Mouse (Mus musculus): ENCODE data around the gene Opcml. TPM values are rescaled to one million over a fixed set of nuclear protein-coding genes. Genes with fewer than 3 reads are reported as not detected.

Gene Opcml
- total RNA-seq, 2 experiments from 2014 or later: not detected

DNA sequence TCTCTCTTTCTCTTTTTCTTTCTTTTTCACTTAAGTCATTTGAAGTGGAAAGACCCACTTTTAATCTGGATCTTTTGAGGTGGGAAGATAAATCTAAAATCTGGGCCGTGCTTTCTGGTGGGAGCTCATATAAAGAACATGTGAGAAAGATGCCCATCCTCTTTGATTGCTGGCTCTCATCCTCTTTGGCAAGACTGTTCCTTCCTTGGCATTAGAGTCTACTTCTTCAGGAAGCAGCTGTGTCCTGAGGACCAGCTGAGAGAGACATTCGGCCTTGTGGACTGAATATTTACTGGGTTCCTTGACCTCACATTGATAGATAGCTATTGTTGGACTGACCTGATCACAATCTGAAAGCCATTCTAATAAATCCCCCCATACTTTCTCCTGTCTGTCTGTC lies 331.3 kb downstream of the Opcml start:
- no peak for ATAC-seq (replicated peaks; ENCODE audit: low FRiP score, low TSS enrichment, poor library complexity, severe bottlenecking)

DNA sequence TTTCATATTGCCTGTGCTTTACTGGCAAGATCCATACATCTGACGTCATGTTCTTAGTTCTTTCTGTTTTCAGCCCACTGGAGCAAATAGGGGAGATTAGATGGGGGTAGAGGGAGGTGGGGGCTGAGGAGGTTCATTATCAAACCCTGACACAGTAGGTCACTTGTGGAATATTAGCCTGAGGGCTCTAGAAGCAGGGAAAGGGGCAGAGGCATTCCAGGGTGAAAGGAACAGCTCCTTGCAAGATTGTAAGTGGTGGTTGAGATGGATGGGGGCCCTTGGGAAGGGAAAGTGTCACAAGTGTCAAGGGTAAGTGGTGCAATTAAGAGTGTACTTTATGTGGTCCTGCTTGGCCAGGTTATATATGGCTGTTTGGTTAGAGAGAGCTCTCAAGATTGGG lies 338.2 kb downstream of the Opcml start:
- no peak for ATAC-seq (replicated peaks; ENCODE audit: low FRiP score, low TSS enrichment, poor library complexity, severe bottlenecking)

DNA sequence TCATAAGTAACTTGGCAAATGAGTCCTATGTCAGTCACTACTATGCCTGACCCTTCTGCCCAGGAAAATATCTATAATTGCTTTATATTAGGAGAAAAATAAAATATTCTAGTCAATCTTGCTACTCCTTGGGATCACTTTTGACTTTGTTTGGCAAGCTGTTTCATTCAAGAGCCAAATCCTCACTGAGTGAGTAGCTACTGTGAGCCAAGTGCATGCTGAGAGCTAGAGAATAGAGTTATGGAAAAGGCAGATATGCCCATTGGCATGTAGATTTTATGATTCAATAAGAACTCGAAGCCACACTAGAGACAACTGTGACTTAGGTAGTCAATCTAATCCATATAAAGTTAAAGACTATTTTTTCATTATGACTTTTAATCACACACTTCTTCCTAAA lies 340.9 kb downstream of the Opcml start:
- ATAC-seq (replicated peaks; ENCODE audit: low FRiP score, low TSS enrichment, poor library complexity, severe bottlenecking): no peak

DNA sequence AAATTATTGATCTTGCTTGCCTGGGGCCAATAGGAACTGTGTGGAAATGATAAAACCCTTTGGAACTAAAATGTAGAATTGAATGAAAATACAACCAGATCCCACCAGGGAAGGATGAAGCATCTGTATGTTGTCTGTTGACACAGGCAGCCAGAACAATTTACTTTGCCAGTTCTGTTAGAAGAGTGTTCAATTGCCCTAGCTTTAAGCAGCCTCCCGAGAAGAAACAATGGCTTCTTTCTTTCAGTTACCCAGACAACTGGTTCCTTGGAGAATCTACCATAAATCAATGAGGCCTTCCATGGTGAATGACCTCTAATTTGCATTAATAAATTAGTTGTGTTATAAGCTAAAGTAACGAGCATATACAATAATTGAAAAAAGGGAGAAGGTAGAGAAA lies 346.0 kb downstream of the Opcml start:
- ATAC-seq (replicated peaks; ENCODE audit: low FRiP score, low TSS enrichment, poor library complexity, severe bottlenecking): no peak

DNA sequence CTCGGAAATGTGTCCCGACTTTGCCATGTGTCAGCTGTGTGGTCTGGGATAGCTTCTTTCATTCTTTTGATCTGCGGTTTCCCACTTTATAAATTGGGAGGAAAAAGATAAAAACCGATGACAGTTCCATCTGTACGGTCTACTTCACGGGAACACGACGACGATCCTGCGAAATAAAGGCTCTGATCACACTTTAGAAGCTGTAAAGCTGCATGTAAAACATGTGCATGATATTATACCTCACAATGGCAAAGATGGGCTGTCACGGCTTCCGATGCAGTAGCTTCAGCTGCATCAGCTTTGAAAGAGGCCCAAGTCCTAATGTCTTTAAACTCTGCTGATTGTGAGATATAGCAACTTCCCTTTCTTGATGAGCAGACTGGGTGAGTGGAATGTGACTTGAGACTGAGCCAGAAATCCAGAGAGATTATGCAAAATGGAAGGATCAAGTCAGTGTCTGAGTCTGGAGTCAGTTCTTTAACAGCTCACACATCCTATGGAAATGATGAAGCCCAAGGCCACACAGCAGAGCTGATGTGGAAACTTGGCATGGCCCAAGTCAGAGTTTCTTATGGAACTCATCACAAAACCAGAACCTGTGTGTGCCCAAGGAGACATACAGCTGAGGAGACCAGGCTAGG lies 349.5 kb downstream of the Opcml start:
- no peak for ATAC-seq (replicated peaks; ENCODE audit: low FRiP score, low TSS enrichment, poor library complexity, severe bottlenecking)

DNA sequence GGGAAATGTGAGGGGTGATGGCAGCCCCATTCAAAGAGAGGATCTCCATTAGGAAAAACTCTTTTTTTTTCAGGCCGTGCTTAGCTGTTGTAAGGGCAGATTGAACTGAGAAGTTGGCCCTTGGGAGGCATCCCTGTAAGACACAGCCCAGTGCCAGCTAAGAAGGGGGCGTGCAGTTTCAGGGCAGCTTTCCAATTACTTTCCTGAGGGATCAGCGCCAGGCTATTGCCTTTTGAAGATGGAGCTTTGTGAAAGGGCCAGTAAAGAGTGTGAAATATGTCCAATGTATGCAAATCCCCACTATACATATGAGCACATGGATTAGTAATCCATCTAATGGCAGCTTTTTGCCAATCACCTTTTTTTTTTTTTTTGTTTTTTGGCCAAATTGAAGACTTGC lies 358.9 kb downstream of the Opcml start:
- ATAC-seq (replicated peaks; ENCODE audit: low FRiP score, low TSS enrichment, poor library complexity, severe bottlenecking): no peak

DNA sequence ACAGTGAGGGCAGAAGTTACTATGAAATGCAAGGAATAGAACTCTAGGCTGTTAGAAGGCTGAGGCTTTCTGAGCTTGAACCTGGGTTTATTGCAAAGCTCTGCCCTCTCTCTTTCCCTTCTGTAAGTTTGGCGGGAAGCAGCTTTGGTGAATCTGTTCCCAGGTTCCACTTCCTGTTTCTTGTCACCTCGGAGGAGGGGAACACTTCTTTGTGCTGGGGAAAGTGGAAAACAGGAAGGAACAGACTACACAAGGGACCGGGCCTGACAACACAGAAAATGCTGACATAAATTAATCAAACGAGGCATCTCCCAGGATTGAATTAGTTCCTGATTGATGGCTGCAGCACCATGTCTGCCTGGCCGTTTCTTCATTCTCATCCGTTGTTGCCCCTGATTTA lies 363.2 kb downstream of the Opcml start:
- no peak for ATAC-seq (replicated peaks; ENCODE audit: low FRiP score, low TSS enrichment, poor library complexity, severe bottlenecking)

DNA sequence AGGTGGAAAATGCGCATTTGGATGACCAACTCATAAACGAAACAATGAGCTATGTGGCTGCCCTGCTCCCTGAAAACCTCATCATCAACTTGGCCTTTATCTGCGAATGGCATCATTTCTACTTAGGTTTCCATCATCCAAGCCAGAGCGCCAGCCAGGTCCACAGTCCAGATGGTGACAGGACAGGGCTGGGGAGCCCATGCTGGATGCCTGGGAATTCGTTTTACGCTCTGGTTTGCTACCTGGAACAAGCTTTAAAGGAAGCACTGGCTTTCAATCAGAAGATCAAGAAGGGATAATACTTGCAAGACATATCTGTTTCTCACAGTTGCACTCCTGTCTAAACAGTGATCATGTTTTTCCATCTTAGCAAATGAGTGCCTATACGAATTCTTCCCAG lies 366.5 kb downstream of the Opcml start:
- no peak for ATAC-seq (replicated peaks; ENCODE audit: low FRiP score, low TSS enrichment, poor library complexity, severe bottlenecking)

DNA sequence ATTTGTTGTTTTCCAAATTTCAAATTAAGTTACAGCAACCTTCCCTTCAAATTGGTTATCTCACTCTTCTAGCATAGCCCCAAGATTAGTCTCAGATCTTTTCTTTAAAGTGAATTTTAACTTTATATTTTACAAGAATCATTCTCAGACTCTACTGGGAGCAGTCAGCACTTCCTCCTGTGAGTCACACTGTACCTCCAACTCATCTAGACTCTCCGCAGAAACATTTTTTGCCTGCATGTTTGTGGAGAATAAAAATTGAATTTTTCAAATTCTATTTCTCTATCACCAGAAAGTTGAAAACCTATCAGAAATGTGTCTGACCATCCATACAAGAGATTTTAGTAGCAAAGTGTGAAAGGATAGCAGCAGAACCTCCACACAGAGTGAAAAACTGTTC lies 370.4 kb downstream of the Opcml start:
- no peak for ATAC-seq (replicated peaks; ENCODE audit: low FRiP score, low TSS enrichment, poor library complexity, severe bottlenecking)

DNA sequence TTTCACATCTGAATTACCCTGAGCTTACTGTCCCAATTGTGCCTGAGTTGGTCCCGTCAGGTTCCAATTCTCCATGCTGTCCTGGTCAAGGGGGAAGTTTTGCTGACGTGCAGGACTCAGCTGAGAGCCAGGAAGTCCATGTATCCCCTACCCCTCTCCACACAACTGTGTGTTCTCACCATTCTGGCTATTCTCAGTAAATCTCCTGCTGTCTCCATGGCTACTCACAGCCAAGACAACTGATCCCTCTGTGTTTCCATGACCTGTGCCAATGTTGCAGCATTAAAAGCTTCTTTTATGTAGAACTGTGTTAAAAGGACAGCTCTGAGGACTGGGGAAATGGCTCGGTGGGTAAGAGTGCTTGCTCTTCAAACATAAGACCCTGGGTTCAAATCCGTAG lies 373.4 kb downstream of the Opcml start:
- no peak for ATAC-seq (replicated peaks; ENCODE audit: low FRiP score, low TSS enrichment, poor library complexity, severe bottlenecking)

DNA sequence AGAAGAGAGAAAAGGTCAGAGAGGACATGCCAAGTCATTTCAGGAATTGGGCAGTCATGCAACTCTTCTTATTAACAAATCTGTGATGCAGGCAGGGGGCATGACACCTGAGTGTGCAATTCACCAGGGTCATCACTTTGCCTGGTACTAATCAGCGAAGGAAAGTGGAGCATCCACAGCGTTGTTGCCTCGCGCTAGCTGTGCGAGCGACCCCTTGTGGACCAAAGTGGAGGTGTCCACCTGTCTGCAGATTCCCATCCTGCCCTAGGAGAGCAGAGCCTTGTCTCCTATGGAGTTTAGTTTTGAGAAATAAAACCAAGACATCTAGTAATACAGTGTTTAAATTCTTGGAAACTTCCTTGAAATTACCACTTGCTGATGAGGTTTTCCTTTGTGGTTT lies 381.3 kb downstream of the Opcml start:
- 0 out of 2 replicates have a peak, but pooled peaks have one; percentile 34 for ATAC-seq (replicated peaks; ENCODE audit: low FRiP score, low TSS enrichment, poor library complexity, severe bottlenecking)

DNA sequence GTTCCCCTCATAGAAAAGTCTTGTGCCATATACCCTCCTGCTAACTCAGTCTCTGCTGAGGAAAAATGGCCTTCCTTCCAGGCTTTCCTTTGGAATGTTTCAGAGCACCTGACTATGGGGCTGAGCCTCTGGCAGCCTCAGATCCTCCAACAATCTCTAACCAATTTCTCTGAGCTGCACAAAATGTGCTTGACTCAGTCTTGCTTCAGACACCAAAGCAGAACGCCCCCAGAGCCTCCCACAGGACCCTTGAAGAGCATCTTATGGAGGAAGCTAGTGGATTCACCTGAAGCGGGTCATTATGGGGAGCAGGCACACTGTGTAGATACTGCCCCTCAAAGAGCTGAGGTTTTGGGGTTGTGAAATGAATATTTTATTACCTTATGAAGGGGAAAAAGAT lies 386.5 kb downstream of the Opcml start:
- no peak for ATAC-seq (replicated peaks; ENCODE audit: low FRiP score, low TSS enrichment, poor library complexity, severe bottlenecking)

DNA sequence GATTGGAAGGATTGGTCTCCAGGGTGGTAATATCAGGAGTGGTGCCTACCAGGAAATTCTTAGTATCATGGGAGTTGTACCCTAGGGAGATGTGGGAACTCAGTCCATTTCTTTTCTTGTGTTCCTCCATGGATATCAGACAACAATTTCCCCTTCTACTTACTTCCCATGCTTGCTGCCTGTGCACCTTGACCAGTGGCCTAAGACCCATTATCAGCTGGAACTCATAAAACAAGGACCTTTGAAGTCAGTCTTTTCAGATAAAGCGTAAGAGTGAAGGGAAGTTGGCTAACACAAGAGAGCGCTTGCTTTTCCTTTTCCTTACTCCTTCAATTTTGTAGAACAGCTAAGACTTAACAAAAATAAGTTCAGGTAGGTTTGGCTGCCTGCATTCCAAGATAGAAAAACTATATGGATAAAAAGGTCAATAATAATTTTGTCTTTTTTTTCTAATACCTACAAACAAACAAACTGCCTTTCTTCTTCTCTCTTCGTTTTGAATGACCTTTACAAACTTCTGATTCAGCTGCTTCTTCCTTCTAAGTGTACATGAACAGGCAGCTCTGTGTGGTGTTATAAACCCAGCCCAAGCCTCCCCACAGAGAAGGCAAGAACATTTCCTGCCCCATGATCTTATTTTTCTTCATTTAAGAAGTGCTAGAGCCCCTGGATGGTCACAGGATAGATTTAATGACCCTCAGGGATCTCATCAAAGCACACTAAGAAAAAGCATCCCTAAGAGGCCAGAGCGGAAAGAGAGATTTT lies 387.7 kb downstream of the Opcml start:
- no peak for ATAC-seq (replicated peaks; ENCODE audit: low FRiP score, low TSS enrichment, poor library complexity, severe bottlenecking)

DNA sequence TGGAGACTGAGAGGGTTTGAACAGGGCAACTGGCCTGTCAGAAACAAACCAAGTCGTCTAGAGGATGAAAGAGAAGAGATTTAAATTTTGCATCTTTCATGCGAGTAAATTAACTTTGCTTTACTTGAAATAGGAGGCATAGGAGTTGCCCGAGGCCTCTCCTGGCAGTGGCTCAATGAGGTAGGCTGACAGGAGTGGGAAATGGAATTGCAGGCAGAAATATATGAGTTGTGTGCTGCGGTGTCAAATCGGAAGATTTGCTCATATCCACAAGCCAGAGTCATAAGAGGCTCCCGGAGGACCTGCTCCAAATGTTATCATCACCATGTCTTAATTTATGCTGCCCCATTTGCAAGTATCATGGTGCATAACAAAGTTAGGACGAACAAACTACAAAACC lies 391.3 kb downstream of the Opcml start:
- no peak for ATAC-seq (replicated peaks; ENCODE audit: low FRiP score, low TSS enrichment, poor library complexity, severe bottlenecking)

DNA sequence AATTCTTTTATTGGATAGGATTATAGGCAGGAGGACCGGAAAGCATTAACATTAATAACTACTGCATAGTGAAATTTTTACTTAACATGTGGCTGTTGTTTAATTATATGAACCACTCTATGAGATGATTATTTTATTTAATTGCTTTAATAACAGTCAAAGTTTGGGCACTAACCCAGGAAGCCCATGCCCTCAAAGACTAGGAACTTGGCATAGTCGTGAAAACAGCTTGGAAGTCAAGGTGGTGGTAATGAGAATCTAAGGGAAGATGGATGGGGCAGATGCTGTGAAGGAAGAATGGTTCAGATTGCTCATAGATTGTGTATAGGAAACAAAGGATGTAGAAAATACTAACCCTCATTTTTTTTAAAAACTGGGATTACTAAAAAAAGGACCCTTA lies 399.7 kb downstream of the Opcml start:
- no peak for ATAC-seq (replicated peaks; ENCODE audit: low FRiP score, low TSS enrichment, poor library complexity, severe bottlenecking)

DNA sequence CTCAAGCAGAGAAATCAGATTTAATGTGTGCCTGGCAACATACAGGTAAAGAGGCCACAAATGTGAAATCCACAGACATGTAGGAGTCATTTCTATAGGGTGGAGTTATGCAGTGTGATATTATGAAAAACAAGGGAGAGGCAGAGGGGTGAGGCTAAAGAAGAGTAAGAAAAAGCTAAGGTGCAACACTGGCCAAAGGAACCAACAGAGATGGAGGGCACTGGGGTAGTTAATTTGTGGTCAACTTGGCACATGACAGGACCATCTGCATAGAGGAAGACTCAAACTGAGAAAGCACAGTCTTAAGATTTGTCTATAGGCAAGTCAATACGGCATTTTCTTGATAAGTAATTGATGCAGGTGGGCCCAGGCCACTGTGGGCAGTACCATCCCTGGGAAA lies 400.2 kb downstream of the Opcml start:
- no peak for ATAC-seq (replicated peaks; ENCODE audit: low FRiP score, low TSS enrichment, poor library complexity, severe bottlenecking)

DNA sequence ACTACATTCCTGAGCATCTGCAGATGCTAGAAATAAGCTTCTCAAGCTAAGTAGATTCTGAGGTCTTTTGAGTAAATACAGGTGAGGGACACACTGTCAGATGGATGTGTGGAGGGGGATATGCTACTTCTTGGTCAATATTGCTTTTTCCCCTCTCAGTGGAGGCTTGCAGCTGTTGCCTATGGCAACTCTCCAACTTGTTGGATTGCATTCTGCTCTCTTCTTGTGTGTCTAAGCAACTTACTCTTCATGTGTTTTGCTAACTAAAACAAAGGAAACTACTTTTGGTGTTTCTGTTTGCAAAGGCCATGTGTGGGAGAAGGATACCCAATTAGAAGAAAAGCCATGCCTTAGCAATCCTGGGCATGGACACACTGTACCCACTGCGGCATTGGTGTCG lies 406.0 kb downstream of the Opcml start:
- no peak for ATAC-seq (replicated peaks; ENCODE audit: low FRiP score, low TSS enrichment, poor library complexity, severe bottlenecking)

DNA sequence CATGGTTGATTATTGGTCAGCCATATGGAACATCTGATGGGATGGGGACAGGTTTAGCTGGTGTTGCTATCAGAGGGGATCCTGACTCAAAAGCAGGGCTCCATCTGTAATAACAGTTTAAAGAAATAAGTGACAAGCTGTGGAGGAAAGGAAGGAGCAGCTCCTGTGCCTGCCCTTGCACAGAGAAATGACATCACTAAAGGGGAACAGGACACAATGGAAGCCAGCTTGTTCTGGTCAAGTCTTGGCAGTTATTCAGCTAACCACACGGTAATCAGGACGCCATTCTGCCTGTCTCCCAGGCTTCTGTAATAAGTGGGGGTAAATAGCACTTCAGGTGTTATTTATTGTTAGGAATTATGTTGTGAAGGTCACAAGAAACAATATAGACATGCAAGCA lies 406.5 kb downstream of the Opcml start:
- ATAC-seq (replicated peaks; ENCODE audit: low FRiP score, low TSS enrichment, poor library complexity, severe bottlenecking): no peak

DNA sequence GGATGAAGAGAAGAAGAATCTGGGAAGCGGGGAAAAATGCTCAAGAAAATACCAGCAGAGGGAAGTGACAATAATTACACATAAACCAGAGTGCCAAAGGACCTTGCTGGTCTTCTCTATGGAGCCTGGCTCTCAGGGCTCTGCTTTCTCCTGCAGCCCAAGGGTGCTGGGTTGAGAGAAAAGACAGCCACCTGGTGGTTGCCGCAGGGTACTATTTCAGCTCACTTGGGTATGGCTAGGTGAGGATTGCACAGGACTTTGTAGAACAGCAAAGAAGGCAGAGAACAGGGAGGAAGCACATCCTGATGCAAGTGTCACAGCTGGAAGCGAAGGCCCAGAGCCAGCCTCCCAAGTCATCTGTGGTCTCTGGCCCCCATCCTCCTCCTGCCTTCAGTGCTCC lies 407.1 kb downstream of the Opcml start:
- no peak for ATAC-seq (replicated peaks; ENCODE audit: low FRiP score, low TSS enrichment, poor library complexity, severe bottlenecking)

DNA sequence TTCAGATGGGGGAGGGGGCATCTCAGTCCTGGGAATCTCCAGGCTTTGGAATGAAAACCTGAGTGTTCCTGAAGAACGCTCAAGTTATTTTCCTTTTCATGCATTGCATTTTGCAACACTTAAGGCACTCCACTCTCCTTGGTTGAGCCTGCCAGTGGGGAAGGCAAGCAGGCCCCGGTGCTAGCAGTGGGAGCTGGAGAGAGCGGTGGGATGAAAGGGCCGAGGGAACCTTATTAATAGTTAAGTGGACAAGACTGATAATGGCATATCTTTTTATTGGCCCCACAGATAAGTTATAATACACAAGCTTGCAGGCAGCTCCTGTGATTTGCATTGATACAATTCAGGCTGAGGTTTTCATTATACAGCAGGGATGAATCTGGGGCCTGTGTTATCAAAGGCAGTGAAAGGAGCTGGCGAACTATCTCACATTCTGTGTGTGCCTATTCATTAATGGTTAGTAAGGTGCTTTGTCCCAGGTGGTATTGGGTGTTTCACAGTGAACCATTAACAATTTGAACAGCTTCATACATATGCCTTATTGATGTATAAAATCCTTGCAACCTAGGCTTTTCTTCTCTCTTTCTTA lies 407.6 kb downstream of the Opcml start:
- no peak for ATAC-seq (replicated peaks; ENCODE audit: low FRiP score, low TSS enrichment, poor library complexity, severe bottlenecking)

DNA sequence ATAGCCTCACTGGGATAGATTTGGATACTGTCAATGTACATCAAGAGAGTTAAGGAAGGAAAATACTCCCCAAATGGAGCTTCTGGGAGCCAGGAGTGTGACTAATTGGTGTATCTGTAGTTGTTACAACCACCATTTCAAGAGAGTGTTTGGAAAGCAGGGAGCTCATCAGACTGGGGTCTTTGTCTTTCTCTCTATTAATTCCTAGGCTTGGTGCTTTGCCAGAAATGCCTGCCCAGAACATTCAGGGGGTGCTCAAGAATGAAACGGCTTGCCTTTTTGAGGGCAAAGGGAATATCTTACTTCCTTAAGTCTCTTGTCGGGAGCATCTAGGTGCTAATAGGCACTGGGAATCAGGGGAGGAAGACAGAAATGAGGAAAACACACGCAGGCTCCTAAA lies 416.9 kb downstream of the Opcml start:
- no peak for ATAC-seq (replicated peaks; ENCODE audit: low FRiP score, low TSS enrichment, poor library complexity, severe bottlenecking)
